Mouse (Mus musculus) adrenal gland, adult 18-20 months (tissue): ENCODE measurements around the gene Robo3. TPM values are rescaled to one million over a fixed set of nuclear protein-coding genes. Genes with fewer than 3 reads are reported as not detected.

ENCODE experiments used
- DNase-seq, 2 experiments: peaks; one replicate each; pipeline ENCODE4 v3.0.0; 2021 to 2022; ENCODE audit warnings: low spot score in 2 of 2
- total RNA-seq, 2 experiments: library from RNA; stranded (reverse); gene quantifications; 1 replicate in 1 of 2; 2 replicates in 1 of 2; pipeline ENCODE4 v1.2.3; 2021

Gene Robo3
- total RNA-seq, 2 experiments from 2014 or later = 0.64 to 1.7 TPM

- no peak for DNase-seq
Measured at GRCm38 (mm10) chr9:37371232-37371801, 61.7 kb downstream of the Robo3 start.

GRCm38 (mm10) chr9:37368860-37369259 is 64.2 kb downstream of the Robo3 start:
- DNase-seq = no peak

- no peak for DNase-seq
Measured at GRCm38 (mm10) chr9:37368081-37368830, 64.8 kb downstream of the Robo3 start.

- no peak for DNase-seq
Measured at GRCm38 (mm10) chr9:37367301-37368080, 65.6 kb downstream of the Robo3 start, which contains the start of gene Hepacam. Gene Hepacam, plus strand, starts transcription at chr9:37367351.

GRCm38 (mm10) chr9:37365706-37366105 is 67.3 kb downstream of the Robo3 start:
- DNase-seq = no peak

Other genes with a start within 250 kb of the Robo3 start
- 1 to 10 TPM; 5.0 to 5.6 TPM for gene Tmem218, start 225.0 kb downstream of the Robo3 start, total RNA-seq
- gene Slc37a2, start 177.5 kb downstream of the Robo3 start, total RNA-seq = 10 to 100 TPM; 22.8 to 44.7 TPM
- 1 to 10 TPM; 1.9 to 2.0 TPM for gene Ccdc15, start 84.8 kb downstream of the Robo3 start, total RNA-seq
- under 1 TPM in 1 of 2 experiments, not detected in 1; 0.36 TPM for gene Hepacam, start 65.9 kb downstream of the Robo3 start, total RNA-seq
- 10 to 100 TPM; 18.3 to 18.5 TPM for gene Robo4, start 31.3 kb downstream of the Robo3 start, total RNA-seq
- gene Msantd2, start 56.1 kb upstream of the Robo3 start, total RNA-seq = 10 to 100 TPM; 21.1 to 24.0 TPM
- gene Esam, start 94.8 kb upstream of the Robo3 start, total RNA-seq = 10 to 100 TPM; 34.6 to 38.3 TPM
- 1 to 10 TPM; 2.1 to 2.8 TPM for gene Vsig2, start 106.0 kb upstream of the Robo3 start, total RNA-seq
- gene Nrgn, start 119.7 kb upstream of the Robo3 start, total RNA-seq = 1 to 10 TPM; 1.7 to 3.5 TPM
- gene Siae, start 122.5 kb upstream of the Robo3 start, total RNA-seq = 10 to 100 TPM; 16.2 to 17.7 TPM
- 1 to 10 TPM; 3.3 to 4.4 TPM for gene Spa17, start 180.5 kb upstream of the Robo3 start, total RNA-seq
- 10 to 100 TPM; 68.4 to 76.1 TPM for gene Tbrg1, start 224.1 kb upstream of the Robo3 start, total RNA-seq
- gene Panx3, start 236.0 kb upstream of the Robo3 start, total RNA-seq = not detected